19 mouse cellular contexts compared by ENCODE assay signal in the genomic region with DNA sequence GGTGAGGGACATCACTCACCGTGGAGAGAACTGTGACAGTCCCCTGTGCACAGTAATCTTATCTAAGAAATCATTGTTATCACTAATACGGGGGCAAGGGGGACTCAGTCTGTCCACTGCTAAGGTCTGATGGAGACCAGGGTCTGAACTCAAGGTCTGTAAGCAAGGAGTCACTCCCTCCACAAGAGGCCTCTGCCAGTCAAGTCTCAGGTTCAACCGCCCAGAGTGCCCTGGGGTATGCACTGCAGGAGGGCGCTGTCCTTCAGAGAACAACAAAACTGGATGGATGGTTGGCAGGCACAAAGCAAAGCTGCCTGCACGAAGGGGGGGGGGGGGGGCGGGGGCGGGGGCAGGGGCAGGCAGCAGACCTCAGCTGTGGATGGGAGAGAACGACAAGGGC. TPM values are rescaled to one million over a fixed set of nuclear protein-coding genes. Genes with fewer than 3 reads are reported as not detected.
DNase-seq lines count a peak whose midpoint lies in the region; ATAC-seq and TF ChIP-seq lines count a peak whose summit lies in the region.
"Had no signal": no experiment of that assay in that cellular context is flagged by ENCODE, and none has a peak within 500 bp of the region (broad histone marks: within the 10 kb centered on the region; RNA-seq: fewer than 3 reads in every experiment).

No protein-coding gene starts in this region.

- TF ChIP-seq CTCF in heart, adult 2 months (IDR thresholded peaks at IDR 0.05) = no peak

- 65% methylated on average over 6 of the region's 8 CpGs for WGBS in heart, adult 2 months
- 63% methylated on average over 6 of the region's 8 CpGs for WGBS in heart, embryonic 11.5 days (ENCODE audit: insufficient replicate concordance)
- WGBS in embryonic facial prominence, embryonic 10.5 days = 73% methylated on average over 6 of the region's 8 CpGs
- 75% methylated on average over 5 of the region's 8 CpGs for WGBS in limb, embryonic 11.5 days
- 83% methylated on average over 6 of the region's 8 CpGs for WGBS in kidney, embryonic 14.5 days

- H3K4me3 ChIP-seq in heart, adult 2 months = no peak overlapping the region
- H3K4me3 ChIP-seq in heart, embryonic 11.5 days (ENCODE audit: low read depth, low read length) = no peak overlapping the region
- H3K4me3 ChIP-seq in embryonic facial prominence, embryonic 10.5 days = no peak overlapping the region
- no peak overlapping the region for H3K4me3 ChIP-seq in limb, embryonic 11.5 days (ENCODE audit: low read depth, low read length)
- no peak overlapping the region for H3K4me3 ChIP-seq in kidney, embryonic 14.5 days (ENCODE audit: low read length)
- H3K4me3 ChIP-seq: forebrain, embryonic 15.5 days; heart, embryonic 15.5 days; hindbrain, embryonic 15.5 days had no signal

- no peaks in the 10 kb centered on the region for H3K27me3 ChIP-seq in heart, adult 2 months (ENCODE audit: control insufficient read depth, insufficient read depth, low read length)
- no peaks in the 10 kb centered on the region for H3K27me3 ChIP-seq in heart, embryonic 11.5 days (ENCODE audit: control insufficient read depth, insufficient read depth, low read length)
- H3K27me3 ChIP-seq in embryonic facial prominence, embryonic 10.5 days (replicated peaks; ENCODE audit: low read depth, poor library complexity, severe bottlenecking) = no peaks in the 10 kb centered on the region
- H3K27me3 ChIP-seq in limb, embryonic 11.5 days (ENCODE audit: control insufficient read depth, insufficient read depth, low read length) = no peaks in the 10 kb centered on the region
- H3K27me3 ChIP-seq in kidney, embryonic 14.5 days (ENCODE audit: control insufficient read depth, insufficient read depth, low read length) = no peaks in the 10 kb centered on the region
- H3K27me3 ChIP-seq: CH12.LX; forebrain, embryonic 15.5 days; heart, embryonic 15.5 days; hindbrain, embryonic 15.5 days had no signal

- H3K27ac ChIP-seq in heart, adult 2 months = peak overlapping the region; percentile 79
- H3K27ac ChIP-seq in heart, embryonic 11.5 days (ENCODE audit: low read depth, low read length) = no peak overlapping the region
- H3K27ac ChIP-seq in embryonic facial prominence, embryonic 10.5 days (replicated peaks) = peak overlapping the region; percentile 30; the same call in 1 of the 2 replicates
- H3K27ac ChIP-seq in limb, embryonic 11.5 days (replicated peaks; ENCODE audit: low read depth, low read length) = peak overlapping the region; percentile 52; the same call in 1 of the 2 replicates
- no peak overlapping the region for H3K27ac ChIP-seq in kidney, embryonic 14.5 days (ENCODE audit: low read depth, low read length)
- H3K27ac ChIP-seq: forebrain, embryonic 15.5 days; heart, embryonic 15.5 days; hindbrain, embryonic 15.5 days had no signal

- ATAC-seq in heart, embryonic 11.5 days (replicated peaks; ENCODE audit: insufficient number of reproducible peaks, low FRiP score, low TSS enrichment) = no peak
- ATAC-seq in limb, embryonic 11.5 days (ENCODE audit: insufficient number of reproducible peaks, low FRiP score, low TSS enrichment, low read depth) = no peak
- no peak for ATAC-seq in kidney, embryonic 14.5 days (ENCODE audit: low FRiP score, low TSS enrichment)
- ATAC-seq: forebrain, embryonic 15.5 days; intestine, embryonic 16.5 days had no signal

- no peak for TF ChIP-seq EP300 in heart, adult 2 months (IDR thresholded peaks at IDR 0.05; ENCODE audit: insufficient read depth, low read depth, low read length)

- H3K36me3 ChIP-seq in heart, adult 2 months (ENCODE audit: control insufficient read depth, insufficient read depth, low read length) = peaks cover 5% of the 10 kb centered on the region; the same call in 1 of the 2 replicates
- no peaks in the 10 kb centered on the region for H3K36me3 ChIP-seq in heart, embryonic 11.5 days (ENCODE audit: control insufficient read depth, insufficient read depth, low read length)
- H3K36me3 ChIP-seq in embryonic facial prominence, embryonic 10.5 days (replicated peaks) = no peaks in the 10 kb centered on the region
- no peaks in the 10 kb centered on the region for H3K36me3 ChIP-seq in limb, embryonic 11.5 days (ENCODE audit: control insufficient read depth, insufficient read depth, low read length)
- H3K36me3 ChIP-seq in kidney, embryonic 14.5 days (ENCODE audit: control insufficient read depth, insufficient read depth, low read length) = no peaks in the 10 kb centered on the region
- H3K36me3 ChIP-seq: forebrain, embryonic 15.5 days; heart, embryonic 15.5 days; hindbrain, embryonic 15.5 days had no signal

- H3K9me3 ChIP-seq in heart, embryonic 11.5 days (replicated peaks; ENCODE audit: control insufficient read depth, low read length) = no peaks in the 10 kb centered on the region
- H3K9me3 ChIP-seq in embryonic facial prominence, embryonic 10.5 days = no peaks in the 10 kb centered on the region
- no peaks in the 10 kb centered on the region for H3K9me3 ChIP-seq in limb, embryonic 11.5 days (ENCODE audit: control insufficient read depth, low read length)
- H3K9me3 ChIP-seq in kidney, embryonic 14.5 days (ENCODE audit: control insufficient read depth, low read length) = no peaks in the 10 kb centered on the region
- H3K9me3 ChIP-seq: forebrain, embryonic 15.5 days; heart, embryonic 15.5 days; hindbrain, embryonic 15.5 days had no signal

- H3K79me2 ChIP-seq in heart, adult 2 months (replicated peaks; ENCODE audit: control insufficient read depth, insufficient read depth, low read length) = peaks cover 4% of the 10 kb centered on the region

- no peak for TF ChIP-seq POLR2A in heart, adult 2 months (IDR thresholded peaks at IDR 0.05; ENCODE audit: insufficient read depth, low read depth, low read length)

- H3K9ac ChIP-seq in heart, adult 2 months (ENCODE audit: low read depth, low read length) = no peak overlapping the region
- H3K9ac ChIP-seq in heart, embryonic 11.5 days (ENCODE audit: low read depth, low read length) = no peak overlapping the region
- no peak overlapping the region for H3K9ac ChIP-seq in limb, embryonic 11.5 days (ENCODE audit: low read length)
- H3K9ac ChIP-seq in kidney, embryonic 14.5 days (ENCODE audit: low read depth, low read length) = no peak overlapping the region
- H3K9ac ChIP-seq: forebrain, embryonic 15.5 days; heart, embryonic 15.5 days; hindbrain, embryonic 15.5 days had no signal

- intact Hi-C loops in heart, adult 2 months (cut with DNase I) = no loop called here

- peaks cover 29% of the 10 kb centered on the region for H3K4me1 ChIP-seq in heart, adult 2 months (ENCODE audit: control insufficient read depth, insufficient read depth, low read length)
- H3K4me1 ChIP-seq in heart, embryonic 11.5 days (ENCODE audit: control insufficient read depth, insufficient read depth, low read length) = peaks cover 57% of the 10 kb centered on the region
- H3K4me1 ChIP-seq in embryonic facial prominence, embryonic 10.5 days = peaks cover 67% of the 10 kb centered on the region
- peaks cover 42% of the 10 kb centered on the region for H3K4me1 ChIP-seq in limb, embryonic 11.5 days (ENCODE audit: control insufficient read depth, insufficient read depth, low read length)
- H3K4me1 ChIP-seq in kidney, embryonic 14.5 days (ENCODE audit: control insufficient read depth, insufficient read depth, low read length) = peaks cover 38% of the 10 kb centered on the region
- H3K4me1 ChIP-seq: forebrain, embryonic 15.5 days had no signal

- no peak for DNase-seq in heart, adult 2 months
- DNase-seq in A20 (ENCODE audit: low read depth, low spot score) (peak; percentile 53), adipocyte (ENCODE audit: low spot score) (no peak)
- no peak for DNase-seq in embryonic facial prominence, embryonic 10.5 days (ENCODE audit: low spot score)
- DNase-seq in limb, embryonic 11.5 days (ENCODE audit: low spot score) = no peak
- no peak for DNase-seq in spleen, adult 12 weeks (ENCODE audit: low spot score)
- DNase-seq: adrenal gland, postnatal 10 days; cerebellum, adult 11-12 months; cerebellum, adult 9-10 months; cerebellum, postnatal 25 days; gastrocnemius, postnatal 14 days; heart, postnatal 14 days had no signal

- H3K4me2 ChIP-seq in heart, embryonic 11.5 days = no peak overlapping the region
- H3K4me2 ChIP-seq in limb, embryonic 11.5 days (ENCODE audit: low read depth, severe bottlenecking) = no peak overlapping the region
- no peak overlapping the region for H3K4me2 ChIP-seq in kidney, embryonic 14.5 days (replicated peaks; ENCODE audit: low read depth, low read length)
- H3K4me2 ChIP-seq: forebrain, embryonic 15.5 days; heart, embryonic 15.5 days; hindbrain, embryonic 15.5 days had no signal

RNA-seq across cellular contexts. Expression of gene Rassf3, which starts 38.0 kb away (rescaled TPM):
- 100 to 1,000 TPM; 134 to 135 TPM for total RNA-seq in heart, adult 2 months (2021)
- 69.4 and 121 TPM in 2 replicates for polyA plus RNA-seq in heart, adult 2 months (2012; rRNA removed)
- 18.3 and 23.9 TPM in 2 replicates for polyA plus RNA-seq in heart, embryonic 11.5 days (2014; fragmentation: Nextera tagmentation; extraction: Ambion mirVana)
- polyA plus RNA-seq in embryonic facial prominence, embryonic 10.5 days (2016; fragmentation: Nextera tagmentation; extraction: Ambion mirVana) = 15.8 and 19.4 TPM in 2 replicates
- polyA plus RNA-seq in limb, embryonic 11.5 days (2014; fragmentation: Nextera tagmentation; extraction: Ambion mirVana) = 16.5 and 17.2 TPM in 2 replicates
- polyA plus RNA-seq in kidney, embryonic 14.5 days (2014; fragmentation: Nextera tagmentation; extraction: Ambion mirVana) = 8.9 and 13.5 TPM in 2 replicates

Comparison
In these comparisons a context has a peak if more than half of its experiments do, and no peak if none do; other contexts are left out.
1. H3K27ac ChIP-seq: peak in heart, adult 2 months (single experiment), embryonic facial prominence, embryonic 10.5 days (single experiment) and limb, embryonic 11.5 days (single experiment); none in heart, embryonic 11.5 days (single experiment) and kidney, embryonic 14.5 days (single experiment).